In the genomic region with DNA sequence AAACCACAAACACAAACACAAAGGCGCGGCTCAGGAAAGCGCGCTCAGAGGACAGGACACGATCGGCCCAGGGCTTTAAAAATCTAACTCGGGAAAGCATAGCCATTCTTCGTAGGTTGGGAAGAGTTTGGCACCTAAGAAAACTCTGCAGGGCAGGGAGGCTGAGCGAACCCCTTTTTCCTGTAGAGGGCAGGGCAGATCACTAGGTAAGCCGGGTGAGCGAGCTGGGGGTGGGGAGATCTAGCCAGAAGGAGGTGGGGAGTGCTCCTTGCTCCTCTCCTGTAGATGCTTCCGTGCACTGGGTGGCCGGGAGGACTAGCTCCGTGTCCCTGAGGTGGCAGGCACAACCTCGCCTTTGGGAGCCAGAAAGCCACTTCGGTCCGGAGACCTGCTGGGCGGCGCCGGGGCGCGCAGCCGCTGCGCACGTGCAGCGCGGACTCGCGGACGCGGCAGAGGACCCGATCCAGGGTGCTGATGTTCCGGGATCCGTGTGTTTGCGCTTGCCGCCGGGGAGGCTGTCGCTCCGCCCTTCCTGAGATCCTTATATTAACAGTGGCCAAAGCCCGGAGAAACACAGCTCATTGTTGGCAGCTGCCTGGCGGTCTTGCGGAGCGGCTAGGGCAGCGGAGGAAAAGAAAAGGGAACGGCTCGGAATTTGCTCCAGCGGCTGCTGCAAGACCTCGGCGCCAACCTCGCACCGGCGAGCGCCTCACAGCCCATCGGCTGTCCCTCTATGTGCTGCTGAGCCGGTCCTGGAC, we compare ENCODE assay signal across 8 mouse cellular contexts. TPM values are rescaled to one million over a fixed set of nuclear protein-coding genes. Genes with fewer than 3 reads are reported as not detected.
DNase-seq lines count a peak whose midpoint lies in the region; ATAC-seq and TF ChIP-seq lines count a peak whose summit lies in the region.

A gene (plus strand): TSS at position 566 of the 758 bp plus-strand sequence.

- in situ Hi-C loops in ES-E14 (cut with MboI; ENCODE audit: low sequenced_read_pairs in 2 of 2, unreplicated experiment in 2 of 2), result no loop called here

- no peaks in the 10 kb centered on the region for H3K27me3 ChIP-seq in forebrain, embryonic 16.5 days (replicated peaks; ENCODE audit: control insufficient read depth, insufficient read depth, low read length)
- no peaks in the 10 kb centered on the region for H3K27me3 ChIP-seq in lung, embryonic 14.5 days (ENCODE audit: insufficient read depth, low read length)
- H3K27me3 ChIP-seq in thymus, adult 2 months (ENCODE audit: control insufficient read depth, insufficient read depth, low read length), result no peaks in the 10 kb centered on the region

- H3K9me3 ChIP-seq in ES-E14 (ENCODE audit: control insufficient read depth, insufficient read depth, low read depth, low read length), result no peaks in the 10 kb centered on the region
- H3K9me3 ChIP-seq in forebrain, embryonic 16.5 days (ENCODE audit: control insufficient read depth, low read length), result no peaks in the 10 kb centered on the region
- no peaks in the 10 kb centered on the region for H3K9me3 ChIP-seq in lung, embryonic 14.5 days (ENCODE audit: low read depth, low read length)

- peak; percentile 79 for ATAC-seq in forebrain, embryonic 16.5 days
- ATAC-seq in lung, embryonic 14.5 days (ENCODE audit: insufficient read depth), result peak; percentile 84

- peaks cover 5% of the 10 kb centered on the region; the same call in 1 of the 2 replicates for H3K36me3 ChIP-seq in ES-E14 (ENCODE audit: control insufficient read depth, insufficient read depth, low read length, poor library complexity, severe bottlenecking)
- no peaks in the 10 kb centered on the region for H3K36me3 ChIP-seq in forebrain, embryonic 16.5 days (ENCODE audit: control insufficient read depth, insufficient read depth)
- H3K36me3 ChIP-seq in lung, embryonic 14.5 days (ENCODE audit: insufficient read depth), result no peaks in the 10 kb centered on the region
- no peaks in the 10 kb centered on the region for H3K36me3 ChIP-seq in thymus, adult 2 months (ENCODE audit: control insufficient read depth, insufficient read depth, low read length)

- intact Hi-C loops in heart, postnatal 36 days (cut with DNase I), result loop anchor here (2.0 to 10.0 kb wide), 9 partner anchors 161 to 1378 kb away; a partner anchor contains a TSS

- H3K4me2 ChIP-seq in forebrain, embryonic 16.5 days (ENCODE audit: low read length), result peak within 1 kb of the TSS; percentile 79
- H3K4me2 ChIP-seq in lung, embryonic 14.5 days, result peak within 1 kb of the TSS; percentile 87

- H3K4me1 ChIP-seq in ES-E14 (ENCODE audit: control insufficient read depth in 2 of 2, insufficient read depth in 2 of 2, low read length in 2 of 2, poor library complexity in 1 of 2), result no peaks in the 10 kb centered on the region
- H3K4me1 ChIP-seq in forebrain, embryonic 16.5 days (replicated peaks; ENCODE audit: control insufficient read depth, insufficient read depth, low read length), result peaks cover 16% of the 10 kb centered on the region
- peaks cover 3% of the 10 kb centered on the region; the same call in 1 of the 2 replicates for H3K4me1 ChIP-seq in lung, embryonic 14.5 days (ENCODE audit: insufficient read depth)
- no peaks in the 10 kb centered on the region for H3K4me1 ChIP-seq in olfactory bulb, adult 2 months (ENCODE audit: control insufficient read depth, insufficient read depth, low read length)
- H3K4me1 ChIP-seq in thymus, adult 2 months (replicated peaks; ENCODE audit: control insufficient read depth, insufficient read depth, low read length), result peaks cover 6% of the 10 kb centered on the region; the same call in 1 of the 2 replicates

- H3K9ac ChIP-seq in ES-E14 (ENCODE audit: insufficient read depth, low read depth, low read length, poor library complexity, severe bottlenecking), result peak within 1 kb of the TSS; percentile 85
- H3K9ac ChIP-seq in forebrain, embryonic 16.5 days (replicated peaks; ENCODE audit: low read depth, low read length), result peak within 1 kb of the TSS; percentile 89
- peak within 1 kb of the TSS; percentile 90 for H3K9ac ChIP-seq in lung, embryonic 14.5 days

- peak; percentile 68 for TF ChIP-seq CTCF in layer of hippocampus, adult 2 months (conservative IDR thresholded peaks at IDR 0.05)
- TF ChIP-seq CTCF in lung, embryonic 14.5 days (IDR thresholded peaks at IDR 0.05; ENCODE audit: low read depth), result peak; percentile 57
- TF ChIP-seq CTCF in olfactory bulb, adult 2 months (IDR thresholded peaks at IDR 0.05; ENCODE audit: insufficient read depth, low read depth, low read length), result peak; percentile 55; the same call in 1 of the 2 replicates
- TF ChIP-seq CTCF in thymus, adult 2 months (IDR thresholded peaks at IDR 0.05; ENCODE audit: borderline replicate concordance, control insufficient read depth, extremely low read depth, insufficient read depth, low read length, poor library complexity), result peak; percentile 68; the same call in 1 of the 2 replicates

- TF ChIP-seq POLR2A in olfactory bulb, adult 2 months (IDR thresholded peaks at IDR 0.05; ENCODE audit: insufficient read depth, low read depth, low read length), result peak; percentile 100
- TF ChIP-seq POLR2A in thymus, adult 2 months (IDR thresholded peaks at IDR 0.05; ENCODE audit: control insufficient read depth, extremely low read depth, insufficient read depth, low read length, poor library complexity), result peak; percentile 99

- under 1% methylated on average over 55 of the region's 55 CpGs for WGBS in forebrain, embryonic 16.5 days
- under 1% methylated on average over 55 of the region's 55 CpGs for WGBS in lung, embryonic 14.5 days
- under 1% methylated on average over 55 of the region's 55 CpGs for WGBS in olfactory bulb, adult 2 months
- under 1% methylated on average over 55 of the region's 55 CpGs for WGBS in thymus, adult 2 months

- H3K4me3 ChIP-seq in ES-E14 (ENCODE audit: insufficient read depth in 1 of 2, low read depth in 1 of 2, low read length in 2 of 2, poor library complexity in 1 of 2, severe bottlenecking in 1 of 2), result peak within 1 kb of the TSS; percentile 86 to 93
- H3K4me3 ChIP-seq in forebrain, embryonic 16.5 days (replicated peaks; ENCODE audit: low read length), result peak within 1 kb of the TSS; percentile 74
- peak within 1 kb of the TSS; percentile 64 for H3K4me3 ChIP-seq in layer of hippocampus, adult 2 months
- peak within 1 kb of the TSS; percentile 86 for H3K4me3 ChIP-seq in lung, embryonic 14.5 days (ENCODE audit: low read depth, low read length)
- H3K4me3 ChIP-seq in olfactory bulb, adult 2 months (ENCODE audit: insufficient read depth, low read depth, low read length), result peak within 1 kb of the TSS; percentile 74
- H3K4me3 ChIP-seq in thymus, adult 2 months (ENCODE audit: control insufficient read depth, insufficient read depth, low read length), result peak within 1 kb of the TSS; percentile 84

- DNase-seq in ES-E14 (ENCODE audit: low read depth, low spot score), result peak; percentile 86
- DNase-seq in cerebellum, adult 11-12 months, result peak; percentile 96
- DNase-seq in heart, postnatal 36 days, result peak; percentile 100
- peak; percentile 96 to 100 for DNase-seq in layer of hippocampus, adult 2 months (ENCODE audit: low spot score in 2 of 2)
- peak; percentile 98 for DNase-seq in lung, embryonic 14.5 days
- DNase-seq in thymus, adult 2 months, result peak; percentile 98

- peak within 1 kb of the TSS; percentile 59 for H3K27ac ChIP-seq in ES-E14 (ENCODE audit: insufficient read depth, low read depth, low read length, poor library complexity, severe bottlenecking)
- peak within 1 kb of the TSS; percentile 98 for H3K27ac ChIP-seq in forebrain, embryonic 16.5 days (ENCODE audit: low read length)
- peak within 1 kb of the TSS; percentile 100 for H3K27ac ChIP-seq in layer of hippocampus, adult 2 months
- H3K27ac ChIP-seq in lung, embryonic 14.5 days (ENCODE audit: low read depth), result peak within 1 kb of the TSS; percentile 100
- H3K27ac ChIP-seq in olfactory bulb, adult 2 months (ENCODE audit: insufficient read depth, low read depth, low read length), result peak within 1 kb of the TSS; percentile 98
- peak within 1 kb of the TSS; percentile 98 for H3K27ac ChIP-seq in thymus, adult 2 months (ENCODE audit: control insufficient read depth, insufficient read depth, low read length)

TF ChIP-seq in ES-E14, 5 proteins besides CTCF, POLR2A, EP300 and RAD21:
- 0 out of 2 replicates have a peak, but pooled peaks have one; percentile 37 for TF ChIP-seq MAFK (IDR thresholded peaks at IDR 0.05; ENCODE audit: insufficient read depth, low read depth, low read length)
- TF ChIP-seq HCFC1 (IDR thresholded peaks at IDR 0.05; ENCODE audit: borderline replicate concordance, insufficient read depth, low read length), result peak; percentile 67; the same call in 1 of the 2 replicates
- TF ChIP-seq ZNF384 (IDR thresholded peaks at IDR 0.05; ENCODE audit: low read depth, low read length), result no peak
- no peak for TF ChIP-seq ZC3H11A (IDR thresholded peaks at IDR 0.05; ENCODE audit: borderline replicate concordance, low read depth, low read length)

RNA-seq across cellular contexts. Expression of the gene that starts here (rescaled TPM):
- total RNA-seq in ES-E14 (2012; rRNA removed), result 22.1 and 30.0 TPM in 2 replicates
- polyA plus RNA-seq in forebrain, embryonic 16.5 days (2015; fragmentation: Nextera tagmentation; extraction: Ambion mirVana), result 55.9 and 65.7 TPM in 2 replicates
- 10 to 100 TPM; 53.2 to 62.9 TPM for total RNA-seq in heart, postnatal 36 days (2021)
- total RNA-seq in layer of hippocampus, adult 2 months (2021), result 10 to 100 TPM; 35.8 to 36.2 TPM
- polyA plus RNA-seq in lung, embryonic 14.5 days (2014; fragmentation: Nextera tagmentation; extraction: Ambion mirVana), result 36.5 and 37.1 TPM in 2 replicates
- polyA plus RNA-seq in olfactory bulb, adult 2 months (2012; ENCODE audit: insufficient read depth, insufficient read length, low replicate concordance, missing spikeins), result not detected in 2 replicates
- 42.8 and 53.7 TPM in 2 replicates for polyA plus RNA-seq in thymus, adult 2 months (2012; rRNA removed)

Comparison
In these comparisons a context has a peak if more than half of its experiments do, and no peak if none do; other contexts are left out.
1. Peak in every context shown above with its lines: DNase-seq, ATAC-seq, H3K4me3 ChIP-seq and H3K27ac ChIP-seq.